Mouse (Mus musculus): ENCODE results near the gene Ak3. TPM values are rescaled to one million over a fixed set of nuclear protein-coding genes. Genes with fewer than 3 reads are reported as not detected.
"Not testable (repeated sequence)": the region's sequence is repeated elsewhere in the genome, so short reads cannot be mapped to it uniquely, and the experiment has no call there.

Ak3 gene
- polyA plus RNA-seq, 1 experiment from 2014 or later = 68.9 TPM

DNA sequence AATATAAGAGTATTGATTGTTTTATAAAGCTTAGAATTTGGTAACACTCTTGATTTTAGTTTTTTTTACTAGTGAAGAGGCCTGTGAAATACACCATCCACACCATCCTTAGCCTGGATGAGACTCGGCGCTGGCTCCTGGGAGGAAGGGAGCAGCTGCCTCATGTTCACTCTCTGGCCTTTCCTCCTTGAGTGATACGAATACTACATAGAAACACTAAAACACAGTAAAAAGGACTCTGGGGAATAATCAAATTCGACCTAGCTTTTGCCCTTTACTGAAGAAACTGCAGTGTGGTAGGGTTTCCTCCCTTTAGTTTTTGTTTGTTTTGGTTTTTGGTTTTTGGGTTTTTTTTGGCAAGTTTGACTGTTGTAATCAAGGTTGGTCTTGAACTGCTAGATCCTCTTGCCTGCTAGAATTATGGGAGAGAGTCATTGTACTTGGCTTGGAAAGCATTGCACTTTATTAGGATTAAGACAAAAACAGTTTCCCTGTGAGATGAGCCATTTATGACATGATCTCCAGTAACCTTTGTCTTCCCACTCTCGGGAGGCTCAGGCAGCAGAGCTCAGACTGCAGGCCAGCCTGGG, 33.2 kb downstream of the Ak3 start:
- 94% methylated on average over 5 of the region's 5 CpGs for WGBS
- H3K36me3 ChIP-seq (ENCODE audit: control insufficient read depth, insufficient read depth) = peaks cover 25% of the 10 kb centered on the region
- ATAC-seq = no peak

DNA sequence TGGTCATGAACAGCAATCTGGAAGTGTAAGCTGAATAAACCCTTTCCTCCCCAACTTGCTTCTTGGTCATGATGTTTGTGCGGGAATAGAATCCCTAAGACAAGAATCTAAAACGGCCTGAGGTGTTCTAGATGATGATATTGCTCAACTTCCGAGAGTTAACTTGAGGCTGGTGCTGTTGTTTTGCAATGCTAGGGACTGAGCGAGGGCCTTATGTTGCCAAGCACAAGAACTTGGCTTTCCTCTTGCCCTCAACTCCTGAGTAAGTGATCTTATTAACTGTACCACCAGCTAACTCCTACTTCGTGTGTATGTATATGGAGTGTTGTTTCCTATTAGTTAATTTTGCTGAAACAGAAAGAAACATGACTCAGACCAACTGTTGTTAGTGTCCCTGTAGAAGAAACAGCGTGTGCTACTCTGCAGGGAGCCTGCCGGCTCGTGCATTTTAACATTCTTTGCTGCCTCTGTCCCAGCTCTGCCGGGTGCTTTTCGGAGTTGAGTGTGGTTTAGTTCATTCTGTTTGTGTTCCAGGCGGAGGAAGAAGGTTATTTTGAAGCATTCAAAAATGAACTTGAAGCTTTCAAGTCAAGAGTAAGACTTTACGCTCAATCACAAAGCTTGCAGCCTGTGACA, 36.3 kb downstream of the Ak3 start:
- H3K9ac ChIP-seq (replicated peaks; ENCODE audit: low read depth, low read length) = no peak overlapping the region

More for the DNA sequence above, 33.2 kb downstream of the Ak3 start:
- H3K4me3 ChIP-seq (replicated peaks; ENCODE audit: low read length) = no peak overlapping the region
- H3K4me2 ChIP-seq (ENCODE audit: low read length) = no peak overlapping the region
- no peak overlapping the region for H3K9ac ChIP-seq (replicated peaks; ENCODE audit: low read depth, low read length)
- no peaks in the 10 kb centered on the region for H3K4me1 ChIP-seq (replicated peaks; ENCODE audit: control insufficient read depth, insufficient read depth, low read length)
- no peaks in the 10 kb centered on the region for H3K9me3 ChIP-seq (ENCODE audit: control insufficient read depth, low read length)
- no peaks in the 10 kb centered on the region for H3K27me3 ChIP-seq (replicated peaks; ENCODE audit: control insufficient read depth, insufficient read depth, low read length)
- no peak overlapping the region for H3K27ac ChIP-seq (ENCODE audit: low read length)

DNA sequence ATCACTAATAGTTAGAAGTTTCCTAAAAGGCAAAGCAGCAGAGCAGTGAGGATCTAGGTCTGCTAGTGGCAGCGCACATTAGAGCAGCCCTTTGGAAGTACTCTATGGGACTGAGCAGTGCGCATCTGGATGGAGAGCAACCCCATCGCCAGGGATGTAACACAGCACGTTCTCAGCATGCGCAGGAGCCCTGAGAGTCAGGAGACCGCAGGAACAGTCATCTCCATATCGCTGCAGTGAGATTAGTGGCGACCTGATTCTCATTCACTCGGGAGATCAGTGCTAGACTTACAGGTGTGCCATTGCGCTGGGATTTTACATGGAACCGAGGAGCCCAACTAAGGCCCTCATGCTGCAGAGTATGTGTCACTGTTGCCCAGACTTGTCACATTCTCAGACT, 38.7 kb downstream of the Ak3 start:
- Histone ChIP-seq H3K27me3 (replicated peaks; ENCODE audit: control insufficient read depth, insufficient read depth, low read length) (no peaks in the 10 kb centered on the region), H3K36me3 (ENCODE audit: control insufficient read depth, insufficient read depth) (peaks cover 17% of the 10 kb centered on the region), H3K4me1 (replicated peaks; ENCODE audit: control insufficient read depth, insufficient read depth, low read length) (no peaks in the 10 kb centered on the region), H3K27ac (ENCODE audit: low read length) (no peak overlapping the region), H3K9ac (replicated peaks; ENCODE audit: low read depth, low read length) (no peak overlapping the region), H3K9me3 (ENCODE audit: control insufficient read depth, low read length) (no peaks in the 10 kb centered on the region), H3K4me3 (replicated peaks; ENCODE audit: low read length) (no peak overlapping the region), H3K4me2 (ENCODE audit: low read length) (no peak overlapping the region)
- no peak for ATAC-seq
- 94% methylated on average over 11 of the region's 11 CpGs for WGBS

More for the DNA sequence above, 36.3 kb downstream of the Ak3 start:
- Histone ChIP-seq H3K27me3 (replicated peaks; ENCODE audit: control insufficient read depth, insufficient read depth, low read length) (no peaks in the 10 kb centered on the region), H3K9me3 (ENCODE audit: control insufficient read depth, low read length) (no peaks in the 10 kb centered on the region), H3K4me1 (replicated peaks; ENCODE audit: control insufficient read depth, insufficient read depth, low read length) (no peaks in the 10 kb centered on the region), H3K4me3 (replicated peaks; ENCODE audit: low read length) (no peak overlapping the region), H3K36me3 (ENCODE audit: control insufficient read depth, insufficient read depth) (peaks cover 25% of the 10 kb centered on the region), H3K4me2 (ENCODE audit: low read length) (no peak overlapping the region), H3K27ac (ENCODE audit: low read length) (no peak overlapping the region)
- WGBS = 85% methylated on average over 12 of the region's 12 CpGs
- no peak for ATAC-seq

DNA sequence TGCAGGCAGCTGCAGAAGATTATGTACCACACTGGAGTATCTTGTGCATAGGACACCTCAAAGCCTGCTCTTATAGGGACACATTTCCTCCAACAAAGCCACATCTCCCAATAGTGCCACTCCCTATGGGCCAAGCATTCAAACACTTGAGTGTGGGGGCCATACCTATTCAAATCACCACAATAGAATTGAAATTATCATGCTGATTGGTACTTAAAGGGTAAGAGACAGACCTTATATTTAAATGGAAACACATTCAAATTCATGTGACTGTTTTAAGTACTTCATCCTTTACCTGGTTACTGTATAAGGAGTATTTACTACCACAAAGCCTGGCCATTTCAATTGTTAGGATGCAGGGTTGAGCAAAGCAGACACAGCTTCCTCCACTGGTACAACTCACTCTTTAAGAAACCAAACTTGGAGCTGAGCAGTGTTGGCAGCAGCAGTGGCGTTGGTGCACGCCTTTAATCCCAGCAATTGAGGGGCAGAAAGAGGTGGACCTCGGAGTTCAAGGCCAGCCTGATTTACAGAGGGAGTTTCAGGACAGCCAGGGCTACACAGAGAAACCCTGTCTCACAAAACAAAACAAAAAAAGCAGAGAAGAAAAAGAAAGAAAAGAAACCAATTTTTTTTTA, 39.6 kb downstream of the Ak3 start:
- peaks cover 14% of the 10 kb centered on the region for H3K36me3 ChIP-seq (ENCODE audit: control insufficient read depth, insufficient read depth)
- H3K4me2 ChIP-seq (ENCODE audit: low read length) = no peak overlapping the region
- no peaks in the 10 kb centered on the region for H3K4me1 ChIP-seq (replicated peaks; ENCODE audit: control insufficient read depth, insufficient read depth, low read length)
- ATAC-seq = no peak
- H3K4me3 ChIP-seq (replicated peaks; ENCODE audit: low read length) = no peak overlapping the region
- WGBS = 83% methylated on average over 3 of the region's 3 CpGs
- no peak overlapping the region for H3K27ac ChIP-seq (ENCODE audit: low read length)
- H3K9me3 ChIP-seq (ENCODE audit: control insufficient read depth, low read length) = no peaks in the 10 kb centered on the region
- H3K27me3 ChIP-seq (replicated peaks; ENCODE audit: control insufficient read depth, insufficient read depth, low read length) = no peaks in the 10 kb centered on the region
- no peak overlapping the region for H3K9ac ChIP-seq (replicated peaks; ENCODE audit: low read depth, low read length)

DNA sequence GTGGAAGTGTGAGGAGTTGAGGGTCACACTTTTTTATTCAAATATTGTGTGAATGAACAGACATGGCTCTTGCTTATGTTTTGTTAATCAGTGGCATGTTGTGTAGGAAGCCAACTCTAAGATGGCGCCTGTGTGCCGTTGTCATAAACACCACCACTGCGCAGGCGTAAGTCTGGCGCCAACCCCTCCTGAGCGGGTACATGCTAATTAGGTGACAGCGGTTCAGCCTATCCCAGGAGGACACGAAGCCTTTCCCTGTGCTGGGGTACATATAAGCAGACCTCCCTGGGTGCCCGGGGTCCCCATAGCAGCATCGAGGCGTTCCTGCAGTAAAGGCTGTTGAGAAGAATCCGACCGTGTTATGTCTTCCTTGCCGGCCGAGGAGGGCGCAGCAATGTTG, 47.4 kb downstream of the Ak3 start:
- H3K36me3 ChIP-seq (ENCODE audit: control insufficient read depth, insufficient read depth) = peaks cover 32% of the 10 kb centered on the region

DNA sequence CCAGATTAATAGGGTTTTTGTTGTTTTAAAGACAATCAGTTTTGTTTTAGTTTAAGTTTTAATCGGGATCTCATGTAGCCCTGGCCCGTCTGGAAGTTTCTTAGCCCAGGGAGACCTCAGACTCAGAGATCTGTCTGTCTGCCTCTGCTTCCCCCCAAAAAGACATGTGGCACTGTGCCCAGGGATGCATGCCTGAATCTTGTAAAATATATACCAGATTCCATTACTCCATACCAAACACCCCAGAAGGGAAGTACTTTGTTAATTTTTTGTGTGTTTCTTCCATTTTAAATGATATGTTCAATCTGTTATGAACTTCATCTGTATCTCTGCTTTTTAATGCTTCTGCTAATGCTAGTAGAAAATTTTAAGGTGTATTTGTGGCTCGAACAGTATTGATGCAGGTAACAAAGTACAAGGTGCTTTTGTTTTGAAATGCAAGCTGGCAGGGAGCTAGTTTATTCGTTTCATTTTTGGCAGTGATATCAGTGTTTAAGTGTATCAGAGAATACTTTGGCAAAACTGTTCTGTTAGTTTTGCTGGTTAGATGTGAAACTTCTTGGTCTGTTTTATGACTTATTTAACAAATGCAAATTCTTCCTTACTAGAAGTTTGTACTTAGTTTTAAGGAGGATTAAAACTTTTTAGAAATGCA, 49.7 kb downstream of the Ak3 start:
- ATAC-seq = no peak
- Histone ChIP-seq H3K9me3 (ENCODE audit: control insufficient read depth, low read length) (no peaks in the 10 kb centered on the region), H3K4me1 (replicated peaks; ENCODE audit: control insufficient read depth, insufficient read depth, low read length) (peaks cover 16% of the 10 kb centered on the region), H3K36me3 (ENCODE audit: control insufficient read depth, insufficient read depth) (peaks cover 32% of the 10 kb centered on the region), H3K9ac (replicated peaks; ENCODE audit: low read depth, low read length) (no peak overlapping the region), H3K4me2 (ENCODE audit: low read length) (no peak overlapping the region), H3K27ac (ENCODE audit: low read length) (no peak overlapping the region), H3K4me3 (replicated peaks; ENCODE audit: low read length) (no peak overlapping the region), H3K27me3 (replicated peaks; ENCODE audit: control insufficient read depth, insufficient read depth, low read length) (no peaks in the 10 kb centered on the region)
- WGBS = 80% methylated on average over 4 of the region's 4 CpGs

More for the DNA sequence above, 47.4 kb downstream of the Ak3 start:
- H3K9ac ChIP-seq (replicated peaks; ENCODE audit: low read depth, low read length); H3K27ac ChIP-seq (ENCODE audit: low read length); H3K4me3 ChIP-seq (replicated peaks; ENCODE audit: low read length); H3K27me3 ChIP-seq (replicated peaks; ENCODE audit: control insufficient read depth, insufficient read depth, low read length); H3K9me3 ChIP-seq (ENCODE audit: control insufficient read depth, low read length); ATAC-seq; H3K4me2 ChIP-seq (ENCODE audit: low read length); H3K4me1 ChIP-seq (replicated peaks; ENCODE audit: control insufficient read depth, insufficient read depth, low read length): not testable (repeated sequence)
- 95% methylated on average over 16 of the region's 16 CpGs for WGBS

DNA sequence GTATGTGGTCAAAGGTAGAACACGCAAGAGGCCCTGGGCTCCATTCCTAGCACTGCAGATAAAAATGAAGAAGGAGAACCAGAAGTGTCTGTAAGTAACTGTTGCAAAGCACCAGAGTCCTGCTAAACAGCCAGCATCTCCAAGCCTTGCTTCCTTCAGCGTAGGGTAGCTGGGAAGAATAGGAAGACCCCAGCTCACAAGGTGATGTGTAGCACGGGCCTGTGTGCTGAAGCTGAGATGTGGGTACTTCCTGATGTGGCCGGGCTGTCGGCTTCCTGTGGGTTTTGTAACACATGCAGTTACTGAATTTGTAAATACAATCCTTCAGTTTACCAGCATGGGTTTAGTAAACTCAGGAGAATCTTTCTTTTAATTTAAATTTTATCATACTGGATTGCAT, 52.4 kb downstream of the Ak3 start:
- WGBS = 97% methylated on average over 5 of the region's 5 CpGs
- Histone ChIP-seq H3K27me3 (replicated peaks; ENCODE audit: control insufficient read depth, insufficient read depth, low read length) (no peaks in the 10 kb centered on the region), H3K9me3 (ENCODE audit: control insufficient read depth, low read length) (no peaks in the 10 kb centered on the region), H3K36me3 (ENCODE audit: control insufficient read depth, insufficient read depth) (peaks cover 22% of the 10 kb centered on the region), H3K4me1 (replicated peaks; ENCODE audit: control insufficient read depth, insufficient read depth, low read length) (peaks cover 24% of the 10 kb centered on the region), H3K4me2 (ENCODE audit: low read length) (no peak overlapping the region), H3K9ac (replicated peaks; ENCODE audit: low read depth, low read length) (no peak overlapping the region), H3K4me3 (replicated peaks; ENCODE audit: low read length) (no peak overlapping the region), H3K27ac (ENCODE audit: low read length) (no peak overlapping the region; the same call in 1 of the 2 replicates)
- ATAC-seq = no peak

DNA sequence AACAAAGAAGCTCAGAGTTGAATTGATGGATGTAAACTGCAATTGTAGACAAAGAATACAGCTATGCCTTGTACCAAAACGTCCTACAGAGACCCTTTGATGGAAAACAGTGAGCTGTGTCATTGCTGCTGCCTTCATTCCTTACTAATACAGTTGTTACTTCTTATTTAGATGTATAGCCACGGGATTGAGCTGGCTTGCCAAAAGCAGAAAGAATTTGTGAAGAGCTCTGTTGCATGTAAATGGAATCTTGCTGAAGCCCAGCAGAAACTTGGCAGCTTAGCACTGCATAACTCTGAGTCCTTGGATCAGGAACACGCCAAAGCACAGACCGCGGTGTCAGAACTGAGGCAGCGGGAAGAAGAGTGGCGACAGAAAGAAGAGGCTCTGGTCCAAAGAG, 52.9 kb downstream of the Ak3 start:
- Histone ChIP-seq H3K4me3 (replicated peaks; ENCODE audit: low read length) (no peak overlapping the region), H3K27ac (ENCODE audit: low read length) (peak overlapping the region; percentile 11; the same call in 1 of the 2 replicates), H3K36me3 (ENCODE audit: control insufficient read depth, insufficient read depth) (peaks cover 19% of the 10 kb centered on the region), H3K9me3 (ENCODE audit: control insufficient read depth, low read length) (no peaks in the 10 kb centered on the region), H3K9ac (replicated peaks; ENCODE audit: low read depth, low read length) (no peak overlapping the region), H3K27me3 (replicated peaks; ENCODE audit: control insufficient read depth, insufficient read depth, low read length) (no peaks in the 10 kb centered on the region), H3K4me1 (replicated peaks; ENCODE audit: control insufficient read depth, insufficient read depth, low read length) (peaks cover 25% of the 10 kb centered on the region), H3K4me2 (ENCODE audit: low read length) (no peak overlapping the region)
- 36% methylated on average over 7 of the region's 7 CpGs for WGBS
- ATAC-seq = peak; percentile 38

DNA sequence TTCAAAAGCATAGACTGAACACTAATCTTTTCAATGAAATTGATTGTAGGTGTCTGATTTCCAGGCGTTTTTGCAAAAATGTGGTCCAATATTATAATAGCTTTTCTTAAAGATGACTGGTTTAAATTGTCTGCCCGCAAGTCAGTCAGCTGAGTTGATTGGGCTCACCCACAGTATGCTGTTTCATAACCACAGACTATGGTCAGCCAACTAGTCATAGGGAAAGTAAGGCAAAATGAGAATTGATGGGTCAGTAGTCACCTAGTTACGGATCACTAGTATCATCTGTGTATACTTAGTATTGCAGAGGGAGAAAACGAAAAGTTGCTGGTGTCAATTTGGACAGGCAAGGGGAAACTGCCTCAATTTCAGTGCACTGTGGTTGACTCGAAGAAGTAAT, 56.4 kb downstream of the Ak3 start:
- Histone ChIP-seq H3K4me3 (replicated peaks; ENCODE audit: low read length) (peak overlapping the region; percentile 99), H3K4me2 (ENCODE audit: low read length) (peak overlapping the region; percentile 73), H3K27ac (ENCODE audit: low read length) (no peak overlapping the region), H3K36me3 (ENCODE audit: control insufficient read depth, insufficient read depth) (peaks cover 14% of the 10 kb centered on the region), H3K9me3 (ENCODE audit: control insufficient read depth, low read length) (no peaks in the 10 kb centered on the region), H3K27me3 (replicated peaks; ENCODE audit: control insufficient read depth, insufficient read depth, low read length) (no peaks in the 10 kb centered on the region), H3K9ac (replicated peaks; ENCODE audit: low read depth, low read length) (peak overlapping the region; percentile 90), H3K4me1 (replicated peaks; ENCODE audit: control insufficient read depth, insufficient read depth, low read length) (peaks cover 29% of the 10 kb centered on the region)
- 74% methylated on average over 5 of the region's 5 CpGs for WGBS
- no peak for ATAC-seq

Measured in forebrain, embryonic 16.5 days (tissue).